Mouse (Mus musculus): ENCODE measurements around the gene Tex26. TPM values are rescaled to one million over a fixed set of nuclear protein-coding genes. Genes with fewer than 3 reads are reported as not detected.

The Tex26 gene
- polyA plus RNA-seq, 1 experiment from 2014 or later = 0.62 TPM

DNA sequence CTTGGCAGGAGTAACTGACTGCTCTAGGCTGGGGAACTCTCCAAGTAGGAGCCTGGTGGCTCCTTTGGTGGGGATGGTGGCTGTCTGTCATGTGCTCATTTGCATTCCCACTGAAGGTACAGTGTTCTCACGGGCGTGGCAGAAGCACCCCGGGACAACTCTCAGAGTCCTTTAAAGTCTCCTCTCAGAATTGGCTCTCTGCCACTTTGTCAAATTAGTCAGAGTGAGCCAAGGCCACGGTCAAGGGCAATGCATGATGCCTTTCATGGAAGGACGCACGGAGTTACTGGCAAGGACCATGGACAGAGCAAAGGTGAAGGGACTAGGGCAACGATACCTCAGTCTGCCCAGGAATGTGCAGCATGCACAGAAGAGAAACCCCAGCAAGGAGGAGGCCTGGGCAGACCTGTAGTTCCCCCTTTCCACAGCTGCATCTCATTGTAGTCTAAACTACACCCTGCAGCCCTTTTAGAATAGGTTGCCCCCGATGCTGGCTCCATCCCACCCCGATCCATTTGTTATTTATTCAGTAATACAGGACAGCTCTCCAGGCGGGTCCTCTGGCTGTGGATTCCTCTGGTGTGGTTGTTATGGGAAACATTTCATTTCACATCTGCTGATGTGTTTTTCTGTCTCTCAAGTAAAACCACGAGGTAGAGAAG, 49.0 kb downstream of the Tex26 start:
- Histone ChIP-seq H3K27ac (ENCODE audit: low read depth, low read length) (peak overlapping the region; percentile 86), H3K4me1 (ENCODE audit: control insufficient read depth, insufficient read depth, low read length) (peaks cover 23% of the 10 kb centered on the region), H3K36me3 (ENCODE audit: control insufficient read depth, insufficient read depth, low read length) (no peaks in the 10 kb centered on the region), H3K4me2 (ENCODE audit: low read depth, low read length) (peak overlapping the region; percentile 38; the same call in 1 of the 2 replicates), H3K9ac (replicated peaks; ENCODE audit: low read depth, low read length) (no peak overlapping the region), H3K27me3 (ENCODE audit: control insufficient read depth, insufficient read depth, low read length) (no peaks in the 10 kb centered on the region), H3K4me3 (ENCODE audit: low read depth, low read length) (no peak overlapping the region), H3K9me3 (ENCODE audit: control insufficient read depth, low read length) (no peaks in the 10 kb centered on the region)
- WGBS = 15% methylated on average over 11 of the region's 11 CpGs
- ATAC-seq (ENCODE audit: low read depth) = peak; percentile 79

DNA sequence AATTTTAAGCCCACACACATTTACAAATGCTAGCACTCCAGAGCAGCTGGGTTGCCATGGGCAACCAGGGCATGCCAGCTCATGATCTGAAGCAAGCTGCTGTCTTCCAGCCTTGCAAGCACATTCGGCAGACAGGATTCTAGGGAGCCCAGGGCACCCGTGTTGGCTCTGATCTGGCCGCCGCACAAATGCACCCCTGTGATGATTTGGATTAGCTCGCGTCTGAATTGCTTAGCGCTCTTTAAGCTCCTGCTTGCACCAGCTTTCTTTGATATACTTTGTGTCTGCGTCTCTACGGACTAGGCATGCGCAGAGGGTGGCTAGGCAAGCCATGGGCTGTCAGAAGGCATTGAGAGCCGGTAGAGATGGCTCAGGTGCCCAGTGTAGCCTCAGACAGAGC, 49.7 kb downstream of the Tex26 start:
- no peaks in the 10 kb centered on the region for H3K27me3 ChIP-seq (ENCODE audit: control insufficient read depth, insufficient read depth, low read length)
- WGBS = 22% methylated on average over 11 of the region's 11 CpGs
- H3K4me2 ChIP-seq (ENCODE audit: low read depth, low read length) = peak overlapping the region; percentile 38
- no peak overlapping the region for H3K4me3 ChIP-seq (ENCODE audit: low read depth, low read length)
- no peaks in the 10 kb centered on the region for H3K36me3 ChIP-seq (ENCODE audit: control insufficient read depth, insufficient read depth, low read length)
- H3K27ac ChIP-seq (ENCODE audit: low read depth, low read length) = peak overlapping the region; percentile 86
- no peaks in the 10 kb centered on the region for H3K9me3 ChIP-seq (ENCODE audit: control insufficient read depth, low read length)
- peak overlapping the region; percentile 2; the same call in 1 of the 2 replicates for H3K9ac ChIP-seq (replicated peaks; ENCODE audit: low read depth, low read length)
- peak; percentile 87 for ATAC-seq (ENCODE audit: low read depth)
- peaks cover 23% of the 10 kb centered on the region for H3K4me1 ChIP-seq (ENCODE audit: control insufficient read depth, insufficient read depth, low read length)

DNA sequence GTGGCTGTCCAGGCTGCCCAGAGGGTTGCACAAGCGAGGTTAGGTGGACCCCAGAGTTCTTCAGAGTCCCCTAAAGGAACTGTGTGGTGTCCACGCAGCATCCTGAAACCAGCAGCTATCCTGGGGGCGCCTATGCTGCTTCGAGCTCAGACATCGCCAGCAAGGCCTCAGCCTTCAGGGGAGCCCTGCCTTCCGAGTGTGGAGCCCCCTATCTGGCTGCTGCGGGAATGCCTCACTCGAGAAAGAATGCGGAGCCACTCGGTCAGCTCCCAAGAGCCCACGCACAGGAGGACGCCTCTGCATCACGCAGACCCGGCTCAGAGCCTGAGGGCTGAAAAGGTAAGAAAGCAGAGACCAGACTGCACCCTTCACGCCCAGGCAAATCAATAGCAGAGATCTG, 50.8 kb downstream of the Tex26 start:
- no peaks in the 10 kb centered on the region for H3K9me3 ChIP-seq (ENCODE audit: control insufficient read depth, low read length)
- H3K9ac ChIP-seq (replicated peaks; ENCODE audit: low read depth, low read length) = no peak overlapping the region
- H3K4me2 ChIP-seq (ENCODE audit: low read depth, low read length) = no peak overlapping the region
- no peaks in the 10 kb centered on the region for H3K27me3 ChIP-seq (ENCODE audit: control insufficient read depth, insufficient read depth, low read length)
- H3K27ac ChIP-seq (ENCODE audit: low read depth, low read length) = peak overlapping the region; percentile 86
- H3K36me3 ChIP-seq (ENCODE audit: control insufficient read depth, insufficient read depth, low read length) = no peaks in the 10 kb centered on the region
- peaks cover 23% of the 10 kb centered on the region for H3K4me1 ChIP-seq (ENCODE audit: control insufficient read depth, insufficient read depth, low read length)
- ATAC-seq (ENCODE audit: low read depth) = no peak
- WGBS = 61% methylated on average over 15 of the region's 15 CpGs
- no peak overlapping the region for H3K4me3 ChIP-seq (ENCODE audit: low read depth, low read length)

DNA sequence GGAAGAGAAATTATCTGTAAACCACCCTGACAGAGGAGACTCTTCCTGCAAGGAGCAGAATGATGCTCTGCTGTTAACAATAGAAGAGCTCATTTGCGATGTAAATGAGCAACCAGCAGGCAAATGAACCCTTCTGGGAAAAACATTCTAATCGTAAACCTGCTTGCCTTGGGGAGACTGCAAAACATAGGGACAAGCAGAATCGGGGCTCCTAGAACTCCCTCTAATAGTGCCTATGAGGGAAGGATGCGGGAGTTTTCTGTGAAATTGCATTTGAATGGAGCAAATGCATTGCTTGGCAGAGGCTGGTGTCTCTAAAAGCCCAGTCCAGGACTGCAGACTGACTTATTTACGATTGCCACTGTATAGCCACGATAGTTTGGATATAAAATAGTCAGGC, 56.2 kb downstream of the Tex26 start:
- Histone ChIP-seq H3K9ac (replicated peaks; ENCODE audit: low read depth, low read length) (no peak overlapping the region), H3K4me2 (ENCODE audit: low read depth, low read length) (no peak overlapping the region), H3K36me3 (ENCODE audit: control insufficient read depth, insufficient read depth, low read length) (no peaks in the 10 kb centered on the region), H3K9me3 (ENCODE audit: control insufficient read depth, low read length) (no peaks in the 10 kb centered on the region), H3K27ac (ENCODE audit: low read depth, low read length) (peak overlapping the region; percentile 97), H3K4me3 (ENCODE audit: low read depth, low read length) (no peak overlapping the region), H3K4me1 (ENCODE audit: control insufficient read depth, insufficient read depth, low read length) (peaks cover 21% of the 10 kb centered on the region), H3K27me3 (ENCODE audit: control insufficient read depth, insufficient read depth, low read length) (no peaks in the 10 kb centered on the region)
- peak; percentile 72 for ATAC-seq (ENCODE audit: low read depth)
- WGBS = 6% methylated on average over 6 of the region's 6 CpGs

DNA sequence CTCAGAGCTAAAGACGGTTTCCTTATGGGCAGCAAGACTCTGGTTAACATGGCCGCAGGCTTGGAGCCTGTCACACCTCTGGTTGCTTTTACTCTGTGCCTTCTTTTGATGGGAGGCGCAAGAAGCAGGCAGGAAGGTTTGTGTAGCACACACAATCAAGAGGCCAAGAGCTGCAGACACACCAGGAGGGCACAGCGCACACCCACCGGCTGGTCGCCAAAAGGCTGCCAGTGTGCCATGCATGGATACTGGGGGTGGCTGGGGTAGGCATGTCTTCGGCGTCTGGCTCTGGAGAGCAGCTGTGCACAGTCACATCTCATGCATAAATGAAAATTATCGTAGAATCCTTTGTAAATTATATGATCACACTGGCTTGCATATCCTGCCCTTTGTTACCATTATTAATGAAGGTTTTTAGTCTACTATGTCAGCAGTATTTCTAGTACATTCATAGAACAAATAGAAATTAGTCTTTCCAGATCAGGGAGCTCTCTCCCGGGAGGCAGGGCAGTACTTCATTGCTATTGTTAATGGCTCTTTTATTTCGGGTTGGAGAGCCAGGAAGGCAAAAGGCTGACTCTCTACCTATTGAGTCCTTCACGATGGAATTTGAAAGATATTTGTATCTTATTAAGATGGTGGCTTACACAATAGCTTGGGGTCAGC, 57.1 kb downstream of the Tex26 start:
- no peak overlapping the region for H3K4me2 ChIP-seq (ENCODE audit: low read depth, low read length)
- H3K4me1 ChIP-seq (ENCODE audit: control insufficient read depth, insufficient read depth, low read length) = peaks cover 21% of the 10 kb centered on the region
- no peaks in the 10 kb centered on the region for H3K9me3 ChIP-seq (ENCODE audit: control insufficient read depth, low read length)
- 16% methylated on average over 12 of the region's 12 CpGs for WGBS
- H3K27ac ChIP-seq (ENCODE audit: low read depth, low read length) = peak overlapping the region; percentile 97
- no peaks in the 10 kb centered on the region for H3K36me3 ChIP-seq (ENCODE audit: control insufficient read depth, insufficient read depth, low read length)
- no peak overlapping the region for H3K4me3 ChIP-seq (ENCODE audit: low read depth, low read length)
- H3K9ac ChIP-seq (replicated peaks; ENCODE audit: low read depth, low read length) = no peak overlapping the region
- peak; percentile 78 for ATAC-seq (ENCODE audit: low read depth)
- no peaks in the 10 kb centered on the region for H3K27me3 ChIP-seq (ENCODE audit: control insufficient read depth, insufficient read depth, low read length)

DNA sequence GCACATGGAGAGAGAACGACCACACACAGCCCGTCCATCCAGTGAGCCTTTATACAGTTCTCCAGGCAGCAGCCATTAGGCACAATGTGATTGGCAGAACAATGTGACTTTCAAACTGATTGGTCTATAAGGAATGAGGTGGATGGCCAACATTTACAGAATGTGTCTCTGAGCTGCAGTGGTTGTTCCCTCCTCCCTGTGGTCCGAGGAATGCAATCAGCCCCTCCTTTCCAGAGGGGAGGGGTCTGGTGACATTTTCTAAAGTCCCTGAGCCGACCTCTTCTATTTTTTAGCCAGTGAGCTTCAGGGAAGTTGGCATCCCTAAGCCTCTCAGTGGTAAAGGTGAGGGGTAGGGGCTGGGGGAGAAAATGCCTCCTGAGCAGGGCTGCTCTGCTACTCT, 60.5 kb downstream of the Tex26 start:
- no peak overlapping the region for H3K4me2 ChIP-seq (ENCODE audit: low read depth, low read length)
- ATAC-seq (ENCODE audit: low read depth) = no peak
- WGBS = 33% methylated on average over 4 of the region's 4 CpGs
- no peaks in the 10 kb centered on the region for H3K27me3 ChIP-seq (ENCODE audit: control insufficient read depth, insufficient read depth, low read length)
- no peaks in the 10 kb centered on the region for H3K36me3 ChIP-seq (ENCODE audit: control insufficient read depth, insufficient read depth, low read length)
- no peak overlapping the region for H3K9ac ChIP-seq (replicated peaks; ENCODE audit: low read depth, low read length)
- H3K27ac ChIP-seq (ENCODE audit: low read depth, low read length) = no peak overlapping the region
- H3K4me1 ChIP-seq (ENCODE audit: control insufficient read depth, insufficient read depth, low read length) = peaks cover 31% of the 10 kb centered on the region
- no peaks in the 10 kb centered on the region for H3K9me3 ChIP-seq (ENCODE audit: control insufficient read depth, low read length)
- no peak overlapping the region for H3K4me3 ChIP-seq (ENCODE audit: low read depth, low read length)

DNA sequence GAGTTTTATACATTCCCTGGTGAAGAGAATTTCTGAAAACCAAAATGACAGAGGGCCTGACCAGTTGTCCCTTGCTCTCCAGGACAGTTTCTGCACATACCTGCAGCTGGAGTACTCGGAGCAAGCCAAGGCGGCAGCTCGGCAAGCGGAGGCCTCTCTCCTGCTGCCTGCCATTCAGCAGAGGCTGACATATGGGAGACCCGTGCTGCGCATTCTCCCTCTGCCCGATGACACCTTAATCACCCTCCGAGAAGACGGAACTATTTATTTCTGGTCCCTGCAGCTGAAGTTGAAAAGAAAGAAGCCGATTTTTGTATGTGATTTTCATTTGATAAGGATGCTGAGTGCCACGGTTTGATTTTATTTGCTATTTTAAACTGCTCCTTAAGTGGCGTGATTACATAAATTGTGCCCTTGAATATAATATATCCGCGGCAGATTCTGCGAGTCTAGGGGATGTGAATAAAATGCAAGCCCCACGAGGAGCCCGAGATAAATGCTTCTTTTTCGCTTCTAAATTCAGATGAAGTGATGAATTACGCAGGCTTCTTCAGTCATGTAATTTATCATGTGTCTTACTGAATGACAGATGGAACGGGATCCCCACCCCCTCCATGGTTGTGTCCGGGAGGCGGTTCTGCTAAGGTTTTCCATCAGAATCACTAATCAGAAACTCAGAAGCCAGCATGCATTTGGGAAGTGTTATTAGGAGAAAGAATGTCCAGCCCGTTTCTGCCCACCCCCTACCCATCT, 64.1 kb downstream of the Tex26 start:
- no peak for ATAC-seq (ENCODE audit: low read depth)
- Histone ChIP-seq H3K27me3 (ENCODE audit: control insufficient read depth, insufficient read depth, low read length) (no peaks in the 10 kb centered on the region), H3K4me2 (ENCODE audit: low read depth, low read length) (peak overlapping the region; percentile 0; the same call in 1 of the 2 replicates), H3K9ac (replicated peaks; ENCODE audit: low read depth, low read length) (0 out of 2 replicates have a peak overlapping the region, but pooled peaks have one; percentile 11), H3K4me3 (ENCODE audit: low read depth, low read length) (no peak overlapping the region), H3K36me3 (ENCODE audit: control insufficient read depth, insufficient read depth, low read length) (no peaks in the 10 kb centered on the region), H3K4me1 (ENCODE audit: control insufficient read depth, insufficient read depth, low read length) (peaks cover 10% of the 10 kb centered on the region; the same call in 1 of the 2 replicates), H3K9me3 (ENCODE audit: control insufficient read depth, low read length) (no peaks in the 10 kb centered on the region), H3K27ac (ENCODE audit: low read depth, low read length) (peak overlapping the region; percentile 66)
- WGBS = 35% methylated on average over 23 of the region's 23 CpGs

DNA sequence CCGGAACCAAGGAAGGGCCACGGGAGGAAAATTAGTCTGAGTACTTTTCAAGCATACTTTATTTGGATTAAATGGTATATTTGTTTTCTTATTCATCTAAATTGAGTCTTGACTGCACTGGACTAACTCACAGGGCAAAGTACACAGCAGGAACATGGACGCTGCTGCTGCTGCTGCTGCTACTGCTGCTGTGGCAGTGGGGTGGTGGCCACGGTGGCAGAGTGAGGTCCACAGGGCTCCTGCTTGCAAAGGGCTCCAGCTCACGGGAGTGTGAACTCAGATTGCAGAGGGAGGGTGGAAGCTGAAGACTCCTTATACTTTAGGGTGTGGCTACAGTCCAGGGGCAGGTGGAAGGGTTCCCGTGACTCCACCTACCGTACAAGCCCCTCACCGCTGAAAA, 65.5 kb downstream of the Tex26 start:
- Histone ChIP-seq H3K27me3 (ENCODE audit: control insufficient read depth, insufficient read depth, low read length) (no peaks in the 10 kb centered on the region), H3K4me1 (ENCODE audit: control insufficient read depth, insufficient read depth, low read length) (peaks cover 10% of the 10 kb centered on the region; the same call in 1 of the 2 replicates), H3K36me3 (ENCODE audit: control insufficient read depth, insufficient read depth, low read length) (no peaks in the 10 kb centered on the region), H3K27ac (ENCODE audit: low read depth, low read length) (no peak overlapping the region), H3K4me3 (ENCODE audit: low read depth, low read length) (no peak overlapping the region), H3K4me2 (ENCODE audit: low read depth, low read length) (no peak overlapping the region), H3K9ac (replicated peaks; ENCODE audit: low read depth, low read length) (no peak overlapping the region), H3K9me3 (ENCODE audit: control insufficient read depth, low read length) (no peaks in the 10 kb centered on the region)
- 78% methylated on average over 8 of the region's 8 CpGs for WGBS
- no peak for ATAC-seq (ENCODE audit: low read depth)

DNA sequence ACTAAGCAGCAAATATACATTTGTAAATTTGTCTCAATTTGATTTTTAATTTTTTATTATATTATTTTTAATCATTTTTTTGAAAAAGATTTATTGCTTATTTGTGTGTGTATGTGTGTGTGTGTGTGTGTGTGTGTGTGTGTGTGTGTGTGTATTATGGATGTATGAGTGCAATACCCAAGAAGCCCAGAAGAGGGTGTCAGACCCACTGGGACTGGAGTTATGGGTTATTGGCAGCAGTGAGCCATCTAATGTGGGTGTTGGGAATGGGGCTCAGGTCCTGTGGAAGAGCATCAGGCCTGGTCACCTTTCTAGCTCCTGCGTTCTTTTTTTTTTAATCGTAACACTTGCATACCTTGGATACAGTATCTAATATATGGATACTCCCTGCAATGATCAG, 66.6 kb downstream of the Tex26 start:
- 95% methylated on average over 2 of the region's 2 CpGs for WGBS
- Histone ChIP-seq H3K36me3 (ENCODE audit: control insufficient read depth, insufficient read depth, low read length) (no peaks in the 10 kb centered on the region), H3K4me2 (ENCODE audit: low read depth, low read length) (no peak overlapping the region), H3K9me3 (ENCODE audit: control insufficient read depth, low read length) (no peaks in the 10 kb centered on the region), H3K4me3 (ENCODE audit: low read depth, low read length) (no peak overlapping the region), H3K4me1 (ENCODE audit: control insufficient read depth, insufficient read depth, low read length) (peaks cover 10% of the 10 kb centered on the region; the same call in 1 of the 2 replicates), H3K27ac (ENCODE audit: low read depth, low read length) (no peak overlapping the region), H3K9ac (replicated peaks; ENCODE audit: low read depth, low read length) (no peak overlapping the region), H3K27me3 (ENCODE audit: control insufficient read depth, insufficient read depth, low read length) (no peaks in the 10 kb centered on the region)
- ATAC-seq (ENCODE audit: low read depth) = no peak
